In genomic region chr1:159524051-159524549, GRCm38 (mm10) we compare ENCODE assay signal across 8 mouse cellular contexts. TPM values are rescaled to one million over a fixed set of nuclear protein-coding genes. Genes with fewer than 3 reads are reported as not detected.
DNase-seq lines count a peak whose midpoint lies in the region; ATAC-seq and TF ChIP-seq lines count a peak whose summit lies in the region.

No protein-coding gene starts in this region.

- in situ Hi-C loops in CH12.LX (cut with MboI; ENCODE audit: low pct_ligation_motif_present, low pct_unique_long_range_greater_than_20kb, low sequenced_read_pairs) = no loop called here

- H3K27ac ChIP-seq in CH12.LX (ENCODE audit: insufficient read depth, low read depth) = no peak overlapping the region
- H3K27ac ChIP-seq in embryonic facial prominence, embryonic 12.5 days = no peak overlapping the region
- H3K27ac ChIP-seq in layer of hippocampus, adult 2 months = peak overlapping the region; percentile 98
- no peak overlapping the region for H3K27ac ChIP-seq in lung, embryonic 16.5 days (ENCODE audit: low read length)

- peaks cover 77% of the 10 kb centered on the region for H3K27me3 ChIP-seq in CH12.LX (replicated peaks)
- peaks cover 11% of the 10 kb centered on the region for H3K27me3 ChIP-seq in embryonic facial prominence, embryonic 12.5 days
- H3K27me3 ChIP-seq in lung, embryonic 16.5 days (ENCODE audit: control insufficient read depth, insufficient read depth, low read depth, low read length) = no peaks in the 10 kb centered on the region

- peak; percentile 49 for DNase-seq in CH12.LX (ENCODE audit: extremely low read depth)
- peak; percentile 74 to 81 for DNase-seq in adrenal gland, postnatal 36 days
- DNase-seq in heart, postnatal 10 days = peak; percentile 74 to 85
- peak; percentile 43 to 51 for DNase-seq in layer of hippocampus, adult 2 months (ENCODE audit: low spot score in 2 of 2)
- peak; percentile 62 for DNase-seq in ovary, postnatal 36 days (ENCODE audit: low spot score)

- no peaks in the 10 kb centered on the region for H3K36me3 ChIP-seq in CH12.LX (replicated peaks in 1 of 2; ENCODE audit: control insufficient read depth in 1 of 2, insufficient read depth in 1 of 2, low read length in 1 of 2)
- no peaks in the 10 kb centered on the region for H3K36me3 ChIP-seq in embryonic facial prominence, embryonic 12.5 days
- H3K36me3 ChIP-seq in lung, embryonic 16.5 days (ENCODE audit: control insufficient read depth, insufficient read depth, low read length) = no peaks in the 10 kb centered on the region

- intact Hi-C loops in heart, postnatal 10 days (cut with DNase I) = loop anchor here (5.0 to 10.0 kb wide), 2 partner anchors 127 to 181 kb away; no protein-coding TSS in a partner anchor

- WGBS in embryonic facial prominence, embryonic 12.5 days = under 1% methylated on average over 18 of the region's 18 CpGs
- WGBS in lung, embryonic 16.5 days = under 1% methylated on average over 18 of the region's 18 CpGs

- TF ChIP-seq EP300 in CH12.LX (IDR thresholded peaks at IDR 0.05; ENCODE audit: low read length) = no peak

- no peak for TF ChIP-seq RAD21 in CH12.LX (IDR thresholded peaks at IDR 0.05; ENCODE audit: low read depth, low read length)

- TF ChIP-seq CTCF in CH12.LX (conservative IDR thresholded peaks at IDR 0.05 in 1 of 2, IDR thresholded peaks at IDR 0.05 in 1 of 2; ENCODE audit: low read depth in 2 of 2, low read length in 2 of 2) = no peak
- TF ChIP-seq CTCF in layer of hippocampus, adult 2 months (conservative IDR thresholded peaks at IDR 0.05) = no peak

- H3K79me2 ChIP-seq in CH12.LX (replicated peaks; ENCODE audit: control insufficient read depth, extremely low read depth, insufficient read depth, poor library complexity, severe bottlenecking) = no peaks in the 10 kb centered on the region

- H3K4me2 ChIP-seq in CH12.LX (ENCODE audit: insufficient read depth, low read depth, poor library complexity, severe bottlenecking) = no peak overlapping the region
- H3K4me2 ChIP-seq in embryonic facial prominence, embryonic 12.5 days (replicated peaks) = peak overlapping the region; percentile 25
- H3K4me2 ChIP-seq in lung, embryonic 16.5 days (ENCODE audit: low read depth, low read length) = no peak overlapping the region

- H3K9me3 ChIP-seq in CH12.LX (replicated peaks; ENCODE audit: low read length) = peaks cover 4% of the 10 kb centered on the region
- H3K9me3 ChIP-seq in embryonic facial prominence, embryonic 12.5 days = no peaks in the 10 kb centered on the region
- no peaks in the 10 kb centered on the region for H3K9me3 ChIP-seq in lung, embryonic 16.5 days (ENCODE audit: control insufficient read depth, low read length)

- peak; percentile 75 for ATAC-seq in embryonic facial prominence, embryonic 12.5 days (ENCODE audit: insufficient number of reproducible peaks, insufficient read depth, low FRiP score, low TSS enrichment)
- peak; percentile 54 for ATAC-seq in lung, embryonic 16.5 days (ENCODE audit: low read depth)
- no peak for ATAC-seq in erythroblast, adult 5-6 weeks (replicated peaks; ENCODE audit: low FRiP score, poor library complexity, severe bottlenecking)

- no peak overlapping the region for H3K4me3 ChIP-seq in CH12.LX (replicated peaks in 1 of 3; ENCODE audit: low read depth in 2 of 3, low read length in 2 of 3, poor library complexity in 1 of 3)
- H3K4me3 ChIP-seq in embryonic facial prominence, embryonic 12.5 days = no peak overlapping the region
- H3K4me3 ChIP-seq in layer of hippocampus, adult 2 months = peak overlapping the region; percentile 64
- no peak overlapping the region for H3K4me3 ChIP-seq in lung, embryonic 16.5 days (ENCODE audit: low read length)

- dilution Hi-C loops in CH12.LX (cut with MboI; ENCODE audit: extremely low pct_ligation_motif_present, extremely low pct_unique_long_range_greater_than_20kb, low sequenced_read_pairs) = no loop called here

- H3K4me1 ChIP-seq in CH12.LX (ENCODE audit: control insufficient read depth in 1 of 2, insufficient read depth in 2 of 2) = no peaks in the 10 kb centered on the region
- no peaks in the 10 kb centered on the region for H3K4me1 ChIP-seq in embryonic facial prominence, embryonic 12.5 days
- no peaks in the 10 kb centered on the region for H3K4me1 ChIP-seq in lung, embryonic 16.5 days (replicated peaks; ENCODE audit: control insufficient read depth, insufficient read depth, low read length)

- TF ChIP-seq POLR2A in CH12.LX (IDR thresholded peaks at IDR 0.05; ENCODE audit: low read depth, low read length) = no peak

- H3K9ac ChIP-seq in CH12.LX (ENCODE audit: insufficient read depth, low read depth) = no peak overlapping the region
- no peak overlapping the region for H3K9ac ChIP-seq in embryonic facial prominence, embryonic 12.5 days
- H3K9ac ChIP-seq in lung, embryonic 16.5 days (ENCODE audit: low read length) = no peak overlapping the region

TF ChIP-seq in CH12.LX, 34 proteins besides CTCF, POLR2A, EP300 and RAD21:
- no peak for TF ChIP-seq SMC3 (IDR thresholded peaks at IDR 0.05; ENCODE audit: low read depth, low read length)
- TF ChIP-seq TBP (conservative IDR thresholded peaks at IDR 0.05; ENCODE audit: low read depth, low read length) = no peak
- TF ChIP-seq JUN (IDR thresholded peaks at IDR 0.05; ENCODE audit: insufficient read depth, low read depth, low read length) = no peak
- no peak for TF ChIP-seq MEF2A (IDR thresholded peaks at IDR 0.05; ENCODE audit: borderline replicate concordance, low read depth, low read length)
- TF ChIP-seq GABPA (IDR thresholded peaks at IDR 0.05; ENCODE audit: insufficient replicate concordance, low read depth, low read length) = no peak
- TF ChIP-seq ETS1 (conservative IDR thresholded peaks at IDR 0.05; ENCODE audit: low read depth, low read length) = no peak
- no peak for TF ChIP-seq UBTF (IDR thresholded peaks at IDR 0.05; ENCODE audit: low read depth, low read length)
- no peak for TF ChIP-seq NELFE (IDR thresholded peaks at IDR 0.05; ENCODE audit: low read depth, low read length)
- TF ChIP-seq MXI1 (IDR thresholded peaks at IDR 0.05; ENCODE audit: low read depth, low read length) = no peak
- TF ChIP-seq CHD2 (IDR thresholded peaks at IDR 0.05; ENCODE audit: low read length) = no peak
- no peak for TF ChIP-seq E2F4 (IDR thresholded peaks at IDR 0.05; ENCODE audit: insufficient replicate concordance, low read depth, low read length)

RNA-seq across cellular contexts. Expression of gene Tnr, which starts 0.5 kb away (rescaled TPM):
- total RNA-seq in CH12.LX (2012; rRNA removed) = not detected in 2 replicates
- not detected in 2 replicates for total RNA-seq in CH12.LX (2014; rRNA removed)
- not detected in 2 replicates for polyA plus RNA-seq in CH12.LX (2012; ENCODE audit: insufficient read length, low read depth)
- 1 to 10 TPM; 1.8 to 2.1 TPM for total RNA-seq in adrenal gland, postnatal 36 days (2021)
- polyA plus RNA-seq in embryonic facial prominence, embryonic 12.5 days (2016; fragmentation: Nextera tagmentation; extraction: Ambion mirVana) = 0.05 and 0.27 TPM in 2 replicates
- under 1 TPM; 0.48 to 0.99 TPM for total RNA-seq in heart, postnatal 10 days (2021)
- total RNA-seq in layer of hippocampus, adult 2 months (2021) = 100 to 1,000 TPM; 157 to 159 TPM
- polyA plus RNA-seq in lung, embryonic 16.5 days (2015; fragmentation: Nextera tagmentation; extraction: Ambion mirVana) = 0.08 and 0.09 TPM in 2 replicates
- total RNA-seq in erythroblast, adult 5-6 weeks (2015; ENCODE audit: low replicate concordance) = not detected in 2 replicates
- total RNA-seq in erythroblast, adult 5-6 weeks (2017; ENCODE audit: low replicate concordance) = not detected in 2 replicates

Comparison
In these comparisons a context has a peak if more than half of its experiments do, and no peak if none do; other contexts are left out.
1. RNA of gene Tnr, which starts 0.5 kb away (total RNA-seq): 157 to 159 TPM in layer of hippocampus, adult 2 months; 1.8 to 2.1 TPM in adrenal gland, postnatal 36 days, 0.48 to 0.99 TPM in heart, postnatal 10 days, not detected in CH12.LX and not detected in erythroblast, adult 5-6 weeks; every median in the first group is over 10 times any median in the second.
2. Peak in every context shown above with its lines, with median percentiles within 50 percentile points of each other: DNase-seq.